Mouse (Mus musculus): ENCODE measurements around the gene Parp4. TPM values are rescaled to one million over a fixed set of nuclear protein-coding genes. Genes with fewer than 3 reads are reported as not detected.

Gene Parp4
- polyA plus RNA-seq, 1 experiment from 2014 or later: 28.3 TPM

- POLR2A ChIA-PET: no interaction called here
- in situ Hi-C loops (cut with MboI; ENCODE audit: low pct_unique_long_range_greater_than_20kb): no loop called here
- TF ChIP-seq CTCF (IDR thresholded peaks at IDR 0.05): no peak
- no peaks in the 10 kb centered on the region for H3K27me3 ChIP-seq
- ATAC-seq (peak; percentile 89), DNase-seq (ENCODE audit: low read depth, low spot score) (peak; percentile 70)
- CTCF ChIA-PET: interaction anchor here (1.0 kb wide), 1 partner anchor 16 kb away, joined by 3 read pairs; no protein-coding TSS in a partner anchor
Measured at GRCm38 (mm10) chr14:56571310-56572093, 3.9 kb upstream of the Parp4 start.

- in situ Hi-C loops (cut with MboI; ENCODE audit: low pct_unique_long_range_greater_than_20kb): no loop called here
- H3K27me3 ChIP-seq: no peaks in the 10 kb centered on the region
- ATAC-seq (no peak), DNase-seq (ENCODE audit: low read depth, low spot score) (no peak)
- POLR2A ChIA-PET: interaction anchor here (1.1 kb wide), 1 partner anchor 10 kb away, joined by 3 read pairs; no protein-coding TSS in a partner anchor
- CTCF ChIA-PET: interaction anchor here (1.2 kb wide), 1 partner anchor 22 kb away, joined by 3 read pairs; no protein-coding TSS in a partner anchor
- TF ChIP-seq CTCF (IDR thresholded peaks at IDR 0.05): no peak
Measured at GRCm38 (mm10) chr14:56572546-56572945, 2.9 kb upstream of the Parp4 start.

- DNase-seq (ENCODE audit: low read depth, low spot score) (no peak), ATAC-seq (no peak)
- TF ChIP-seq CTCF (IDR thresholded peaks at IDR 0.05): no peak
- in situ Hi-C loops (cut with MboI; ENCODE audit: low pct_unique_long_range_greater_than_20kb): no loop called here
- ChIA-PET POLR2A (no interaction called here), CTCF (no interaction called here)
- no peaks in the 10 kb centered on the region for H3K27me3 ChIP-seq
Measured at GRCm38 (mm10) chr14:56575969-56576901, 816 bp downstream of the Parp4 start.

- in situ Hi-C loops (cut with MboI; ENCODE audit: low pct_unique_long_range_greater_than_20kb): no loop called here
- POLR2A ChIA-PET: no interaction called here
- TF ChIP-seq CTCF (IDR thresholded peaks at IDR 0.05): no peak
- CTCF ChIA-PET: no interaction called here
- DNase-seq (ENCODE audit: low read depth, low spot score): no peak
- ATAC-seq: no peak
- H3K27me3 ChIP-seq: no peaks in the 10 kb centered on the region
Measured at GRCm38 (mm10) chr14:56579011-56579410, 3.6 kb downstream of the Parp4 start.

GRCm38 (mm10) chr14:56581117-56581516 lies 5.7 kb downstream of the Parp4 start:
- no peaks in the 10 kb centered on the region for H3K27me3 ChIP-seq
- in situ Hi-C loops (cut with MboI; ENCODE audit: low pct_unique_long_range_greater_than_20kb): no loop called here
- CTCF ChIA-PET: interaction anchor here (0.9 kb wide), 1 partner anchor 18 kb away, joined by 4 read pairs; no protein-coding TSS in a partner anchor
- no peak for TF ChIP-seq CTCF (IDR thresholded peaks at IDR 0.05)
- no peak for DNase-seq (ENCODE audit: low read depth, low spot score)
- POLR2A ChIA-PET: no interaction called here
- no peak for ATAC-seq

- in situ Hi-C loops (cut with MboI; ENCODE audit: low pct_unique_long_range_greater_than_20kb): no loop called here
Measured at GRCm38 (mm10) chr14:56582294-56582693, 6.9 kb downstream of the Parp4 start.

GRCm38 (mm10) chr14:56592191-56592590 lies 16.8 kb downstream of the Parp4 start:
- in situ Hi-C loops (cut with MboI; ENCODE audit: low pct_unique_long_range_greater_than_20kb): no loop called here
- no peak for TF ChIP-seq CTCF (IDR thresholded peaks at IDR 0.05)
- no peaks in the 10 kb centered on the region for H3K27me3 ChIP-seq
- POLR2A ChIA-PET: no interaction called here
- ATAC-seq (no peak), DNase-seq (ENCODE audit: low read depth, low spot score) (no peak)
- CTCF ChIA-PET: no interaction called here

More at GRCm38 (mm10) chr14:56582294-56582693, 6.9 kb downstream of the Parp4 start:
- ChIA-PET POLR2A (interaction anchor here (1.5 kb wide), 1 partner anchor 9 kb away, joined by 3 read pairs; no protein-coding TSS in a partner anchor), CTCF (no interaction called here)
- TF ChIP-seq CTCF (IDR thresholded peaks at IDR 0.05): no peak
- ATAC-seq (no peak), DNase-seq (ENCODE audit: low read depth, low spot score) (no peak)
- no peaks in the 10 kb centered on the region for H3K27me3 ChIP-seq

- ChIA-PET CTCF (no interaction called here), POLR2A (no interaction called here)
- in situ Hi-C loops (cut with MboI; ENCODE audit: low pct_unique_long_range_greater_than_20kb): no loop called here
- ATAC-seq: no peak
- TF ChIP-seq CTCF (IDR thresholded peaks at IDR 0.05): no peak
- no peaks in the 10 kb centered on the region for H3K27me3 ChIP-seq
- no peak for DNase-seq (ENCODE audit: low read depth, low spot score)
Measured at GRCm38 (mm10) chr14:56594811-56595210, 19.4 kb downstream of the Parp4 start.

GRCm38 (mm10) chr14:56598759-56599158 lies 23.3 kb downstream of the Parp4 start:
- H3K27me3 ChIP-seq: no peaks in the 10 kb centered on the region
- peak; percentile 76 for TF ChIP-seq CTCF (IDR thresholded peaks at IDR 0.05)
- ATAC-seq (no peak), DNase-seq (ENCODE audit: low read depth, low spot score) (no peak)
- ChIA-PET CTCF (interaction anchor here (0.6 to 0.9 kb wide), 4 partner anchors 11 to 17 kb away, joined by 3 to 4 read pairs (median 4); no protein-coding TSS in a partner anchor), POLR2A (no interaction called here)
- in situ Hi-C loops (cut with MboI; ENCODE audit: low pct_unique_long_range_greater_than_20kb): no loop called here

GRCm38 (mm10) chr14:56602069-56602468 lies 26.6 kb downstream of the Parp4 start:
- H3K27me3 ChIP-seq: no peaks in the 10 kb centered on the region
- DNase-seq (ENCODE audit: low read depth, low spot score): no peak
- TF ChIP-seq CTCF (IDR thresholded peaks at IDR 0.05): no peak
- in situ Hi-C loops (cut with MboI; ENCODE audit: low pct_unique_long_range_greater_than_20kb): no loop called here
- ChIA-PET CTCF (no interaction called here), POLR2A (no interaction called here)
- ATAC-seq: no peak
